Mouse (Mus musculus) neural tube, embryonic 11.5 days (tissue): ENCODE measurements around the gene Gm21969. TPM values are rescaled to one million over a fixed set of nuclear protein-coding genes. Genes with fewer than 3 reads are reported as not detected.
A peak's percentile ranks its signal among the peaks of the same experiment; 100 is the strongest.

Experiments used
- ATAC-seq: fragments of 200-750 bp; cut with Nextera tagmentation; 2 replicates; pipeline ENCODE4 v1.8.0; 2017; ENCODE audit warnings: moderate number of reproducible peaks, mild to moderate bottlenecking, moderate TSS enrichment, moderate library complexity; ENCODE audit not compliant: insufficient read depth, low FRiP score, low TSS enrichment
- DNase-seq: peaks from one replicate; pipeline ENCODE4 v3.0.0-alpha.2; 2015; ENCODE audit warnings: low spot score
- H3K27ac ChIP-seq: fragments of 300-500 bp; sonication (generic); 2 replicates; pipeline ENCODE4 v1.5.1; 2014; ENCODE audit warnings: low read depth, mild to moderate bottlenecking, low read length
- H3K27me3 ChIP-seq: fragments of 300-500 bp; sonication (generic); 2 replicates; pipeline ENCODE4 v1.6.1; 2014; ENCODE audit warnings: mild to moderate bottlenecking, low read length, mixed read lengths; ENCODE audit not compliant: control insufficient read depth, insufficient read depth
- H3K36me3 ChIP-seq: fragments of 300-500 bp; sonication (generic); 2 replicates; pipeline ENCODE4 v1.6.1; 2014; ENCODE audit warnings: mild to moderate bottlenecking, low read length, moderate library complexity, mixed read lengths; ENCODE audit not compliant: control insufficient read depth, insufficient read depth
- H3K4me1 ChIP-seq: fragments of 300-500 bp; sonication (generic); 2 replicates; pipeline ENCODE4 v1.6.1; 2014; ENCODE audit warnings: low read length, mixed read lengths; ENCODE audit not compliant: control insufficient read depth, insufficient read depth
- H3K4me2 ChIP-seq: fragments of 300-500 bp; sonication (generic); 2 replicates; pipeline ENCODE4 v1.6.1; 2014; ENCODE audit warnings: low read depth, mild to moderate bottlenecking, moderate library complexity
- H3K4me3 ChIP-seq: fragments of 300-500 bp; sonication (generic); 2 replicates; pipeline ENCODE4 v1.5.1; 2014; ENCODE audit warnings: low read depth, low read length
- H3K9ac ChIP-seq: fragments of 300-500 bp; sonication (generic); 2 replicates; pipeline ENCODE4 v1.6.1; 2014; ENCODE audit warnings: mild to moderate bottlenecking, low read length
- H3K9me3 ChIP-seq: fragments of 300-500 bp; sonication (generic); 2 replicates; pipeline ENCODE4 v1.6.1; 2016; ENCODE audit warnings: low read length; ENCODE audit not compliant: control insufficient read depth
- WGBS: fragments of 180-500 bp; shearing (Covaris S2); extraction: QIAGEN DNeasy Blood & Tissue Kit; methylation state at CpG from one replicate; pipeline ENCODE4 v1.1.7; 2014; 5-methylcytosine and 5-hydroxymethylcytosine counted together
- polyA plus RNA-seq: library from polyadenylated mRNA; unstranded; fragments of >200 nt; fragmentation: Nextera tagmentation; extraction: Ambion mirVana; gene quantifications from 2 replicates; pipeline ENCODE4 v1.2.1, GENCODE M21; 2014

The Gm21969 gene
- polyA plus RNA-seq, 1 experiment from 2014 or later, result not detected

DNA sequence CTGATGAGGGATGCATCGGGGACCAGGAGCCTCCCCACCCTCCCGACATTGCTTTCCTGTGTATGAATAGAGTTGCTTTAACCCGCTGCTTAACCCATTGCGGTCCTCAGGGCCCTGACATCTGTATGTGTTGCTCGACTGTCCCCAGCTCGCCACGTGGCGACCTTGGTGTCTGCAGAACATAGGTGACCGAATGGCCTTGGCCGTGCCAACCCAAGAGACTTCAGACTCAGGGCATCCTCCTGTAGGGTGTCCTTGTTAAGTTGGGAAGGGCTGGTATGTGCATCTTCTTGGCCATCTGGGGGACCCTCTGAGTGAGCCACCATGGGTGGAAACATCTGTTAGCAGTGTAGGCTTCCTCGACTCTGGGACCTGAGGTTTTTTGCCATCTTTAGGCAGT lies 2.2 kb downstream of the Gm21969 start:
- Histone ChIP-seq H3K27ac (no peak overlapping the region), H3K27me3 (no peaks in the 10 kb centered on the region), H3K36me3 (peaks cover 3% of the 10 kb centered on the region; the same call in 1 of the 2 replicates), H3K9me3 (no peaks in the 10 kb centered on the region), H3K4me3 (no peak overlapping the region), H3K4me2 (no peak overlapping the region), H3K4me1 (peaks cover 2% of the 10 kb centered on the region; the same call in 1 of the 2 replicates), H3K9ac (no peak overlapping the region)
- ATAC-seq (no peak), DNase-seq (no peak)
- 91% methylated on average over 11 of the region's 11 CpGs for WGBS

DNA sequence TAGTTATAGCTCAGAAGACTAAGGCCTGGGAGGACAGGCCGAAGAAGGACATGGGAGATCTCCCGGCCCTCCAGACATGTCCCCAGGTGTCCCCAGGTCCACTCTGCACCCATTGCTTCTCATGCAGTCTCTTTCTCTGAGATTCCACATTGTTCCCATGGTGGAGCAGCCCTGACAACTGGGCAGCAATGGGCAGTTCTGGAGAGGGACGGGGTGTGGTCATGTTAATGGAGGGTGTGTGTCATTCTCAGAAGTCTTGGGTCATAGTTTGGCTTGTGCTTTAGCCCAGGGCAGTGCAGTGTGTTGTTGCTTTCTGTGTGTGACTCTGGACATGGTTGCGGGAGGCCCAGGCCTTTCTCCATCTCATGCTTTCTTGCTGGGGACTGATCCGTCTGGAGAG lies 3.7 kb downstream of the Gm21969 start:
- no peak overlapping the region for H3K9ac ChIP-seq
- no peak overlapping the region for H3K4me3 ChIP-seq
- no peak for ATAC-seq
- no peaks in the 10 kb centered on the region for H3K27me3 ChIP-seq
- no peak overlapping the region for H3K4me2 ChIP-seq
- H3K9me3 ChIP-seq, result no peaks in the 10 kb centered on the region
- no peak for DNase-seq
- 93% methylated on average over 5 of the region's 5 CpGs for WGBS
- H3K36me3 ChIP-seq, result peaks cover 3% of the 10 kb centered on the region; the same call in 1 of the 2 replicates
- H3K27ac ChIP-seq, result no peak overlapping the region
- H3K4me1 ChIP-seq, result 0 out of 2 replicates have a peak, but pooled peaks cover 2% of the 10 kb centered on the region

DNA sequence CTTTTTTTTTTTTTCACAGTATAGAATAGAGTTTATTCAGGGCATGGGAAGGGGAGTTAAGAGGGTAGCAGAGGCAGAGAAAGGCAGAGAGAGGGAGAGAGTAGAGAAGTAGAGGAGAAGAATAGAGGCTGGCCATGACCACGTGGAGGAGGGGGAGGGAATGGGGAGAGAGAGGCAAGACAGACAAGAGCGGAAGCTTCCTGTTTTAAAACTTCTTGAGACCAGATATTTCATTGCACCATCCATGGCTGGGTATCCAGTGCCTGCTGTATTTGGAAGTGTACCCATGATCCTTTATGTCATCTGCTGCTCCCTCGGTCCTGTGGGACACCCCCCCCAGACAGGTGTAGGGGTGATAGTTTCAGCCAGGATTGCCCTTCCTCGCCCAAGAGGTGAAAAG lies 6.0 kb downstream of the Gm21969 start:
- Histone ChIP-seq H3K36me3 (peaks cover 14% of the 10 kb centered on the region), H3K4me2 (no peak overlapping the region), H3K27me3 (no peaks in the 10 kb centered on the region), H3K9ac (no peak overlapping the region), H3K27ac (no peak overlapping the region), H3K4me3 (no peak overlapping the region), H3K4me1 (no peaks in the 10 kb centered on the region), H3K9me3 (no peaks in the 10 kb centered on the region)
- 79% methylated on average over 4 of the region's 4 CpGs for WGBS
- ATAC-seq (no peak), DNase-seq (no peak)

DNA sequence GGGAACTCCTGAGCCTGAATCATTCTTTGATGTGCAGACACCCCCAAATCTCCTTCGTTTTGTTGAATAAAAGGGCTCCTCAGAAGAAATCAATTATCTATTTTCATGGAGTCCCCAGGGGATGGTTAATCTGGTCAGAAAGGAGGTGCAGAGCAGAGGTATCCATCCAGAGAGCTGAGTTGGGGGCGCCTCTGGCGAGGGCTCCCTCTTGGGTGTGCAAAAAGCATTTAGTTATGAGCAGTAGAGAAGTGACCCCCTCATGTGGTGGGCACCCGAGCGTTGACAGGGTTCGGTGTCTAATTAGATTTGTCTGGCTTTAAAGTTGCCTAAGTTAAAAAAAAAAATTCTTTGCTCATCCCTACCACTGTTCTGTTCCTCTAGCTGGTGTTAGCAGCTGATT lies 8.0 kb downstream of the Gm21969 start:
- no peaks in the 10 kb centered on the region for H3K9me3 ChIP-seq
- H3K4me3 ChIP-seq, result no peak overlapping the region
- no peak overlapping the region for H3K4me2 ChIP-seq
- no peaks in the 10 kb centered on the region for H3K27me3 ChIP-seq
- H3K36me3 ChIP-seq, result peaks cover 18% of the 10 kb centered on the region
- 67% methylated on average over 6 of the region's 6 CpGs for WGBS
- ATAC-seq, result no peak
- 0 out of 2 replicates have a peak overlapping the region, but pooled peaks have one; percentile 15 for H3K27ac ChIP-seq
- no peak overlapping the region for H3K9ac ChIP-seq
- H3K4me1 ChIP-seq, result no peaks in the 10 kb centered on the region
- no peak for DNase-seq

DNA sequence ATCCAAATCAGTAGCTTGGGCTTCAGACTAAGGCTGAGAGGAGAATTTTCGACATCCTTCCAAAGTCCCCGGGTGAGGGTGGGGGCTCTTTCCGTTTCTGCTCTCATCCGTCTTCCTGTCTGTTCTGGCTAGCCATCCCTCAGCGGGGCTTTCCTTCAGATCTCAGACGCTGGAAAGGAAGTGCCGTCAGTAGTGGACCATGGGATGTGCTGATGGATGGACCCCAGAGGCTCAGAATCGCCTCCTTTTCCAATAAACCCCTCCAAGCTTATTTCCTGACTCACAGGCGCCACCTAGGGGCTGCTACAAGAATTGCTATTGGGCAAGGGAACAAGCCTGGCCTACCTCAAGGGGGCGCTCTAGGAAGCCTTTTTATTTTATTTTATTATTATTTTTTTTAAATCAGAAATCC lies 8.6 kb downstream of the Gm21969 start:
- WGBS, result 4% methylated on average over 10 of the region's 10 CpGs
- H3K4me2 ChIP-seq, result peak overlapping the region; percentile 3; the same call in 1 of the 2 replicates
- ATAC-seq, result peak; percentile 35; the same call in 1 of the 2 replicates

DNA sequence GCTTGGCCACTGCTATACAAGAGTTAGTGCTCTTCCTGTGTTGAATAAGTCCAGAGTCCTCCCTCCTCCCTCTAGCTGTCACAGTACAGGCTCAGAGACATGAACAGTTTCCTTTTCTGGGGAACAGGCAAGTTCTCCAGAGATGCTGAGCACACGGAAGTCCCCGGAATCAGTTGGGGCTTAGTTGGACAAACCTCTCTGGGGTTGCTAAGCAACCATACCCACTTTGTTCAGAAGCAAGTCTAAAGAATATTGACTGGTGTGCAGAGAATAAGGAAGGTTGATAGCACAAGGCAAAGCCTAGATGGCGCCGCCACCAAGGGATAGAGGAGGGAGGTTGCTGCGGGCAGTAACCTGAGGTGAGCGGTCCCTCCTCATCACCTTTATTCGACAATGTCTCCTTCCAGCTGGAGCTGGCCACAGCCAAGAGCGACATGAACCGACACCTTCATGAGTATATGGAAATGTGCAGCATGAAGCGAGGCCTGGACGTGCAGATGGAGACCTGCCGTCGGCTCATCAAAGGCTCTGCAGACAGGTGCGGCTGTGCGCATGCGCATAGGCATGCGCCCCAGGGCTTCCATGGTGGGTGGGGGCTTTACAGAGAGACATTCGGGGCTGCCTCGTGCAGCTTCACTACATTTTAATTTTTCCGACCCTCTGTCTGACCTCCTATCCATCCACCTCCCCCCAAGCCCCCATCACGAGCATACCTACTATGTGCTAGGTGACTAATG lies 11.7 kb downstream of the Gm21969 start:
- DNase-seq (no peak), ATAC-seq (no peak)
- no peak overlapping the region for H3K4me3 ChIP-seq

More for the DNA sequence above, 8.6 kb downstream of the Gm21969 start:
- Histone ChIP-seq H3K9me3 (no peaks in the 10 kb centered on the region), H3K4me3 (no peak overlapping the region), H3K9ac (no peak overlapping the region), H3K27me3 (no peaks in the 10 kb centered on the region), H3K27ac (no peak overlapping the region), H3K4me1 (no peaks in the 10 kb centered on the region), H3K36me3 (peaks cover 18% of the 10 kb centered on the region)
- DNase-seq, result peak; percentile 84

DNA sequence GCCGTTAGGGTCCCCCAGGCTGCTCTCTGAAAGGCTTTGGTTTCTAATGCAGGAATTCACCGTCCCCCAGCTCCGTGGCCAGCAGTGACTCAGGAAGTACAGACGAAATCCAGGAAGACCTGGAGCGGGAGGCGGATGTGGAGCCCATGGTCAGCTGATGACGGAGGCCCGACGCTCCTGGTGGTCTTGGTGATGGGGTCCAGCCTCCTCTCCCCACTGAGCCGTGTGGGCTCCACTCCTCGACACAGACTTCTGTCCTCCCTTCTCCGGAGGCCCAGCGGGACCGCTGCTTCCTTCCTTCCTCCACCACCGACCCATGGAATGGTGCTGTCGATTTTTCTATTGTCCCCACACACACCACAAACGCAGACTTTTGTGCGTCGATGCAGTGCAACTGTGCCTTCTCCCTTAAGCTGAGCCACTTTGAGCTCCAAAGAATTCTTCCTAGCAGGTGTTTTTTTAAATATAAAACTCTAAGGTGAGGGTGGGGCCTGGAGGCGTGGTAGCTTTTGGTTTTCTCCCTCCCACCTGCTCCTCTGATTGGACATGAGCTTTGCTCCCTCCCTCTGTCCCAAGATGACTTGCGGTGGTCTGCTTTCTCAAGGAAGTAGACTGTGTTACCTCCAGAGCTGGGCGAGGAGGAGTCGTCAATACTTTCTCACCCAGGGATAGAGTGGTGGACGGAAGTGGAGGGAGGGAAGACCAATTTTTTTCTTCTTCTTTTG lies 13.5 kb downstream of the Gm21969 start:
- WGBS, result 12% methylated on average over 24 of the region's 24 CpGs
- Histone ChIP-seq H3K9ac (no peak overlapping the region), H3K36me3 (peaks cover 14% of the 10 kb centered on the region), H3K4me2 (peak overlapping the region; percentile 10), H3K4me1 (no peaks in the 10 kb centered on the region), H3K9me3 (no peaks in the 10 kb centered on the region), H3K27ac (no peak overlapping the region), H3K4me3 (peak overlapping the region; percentile 20), H3K27me3 (no peaks in the 10 kb centered on the region)
- DNase-seq (peak; percentile 47), ATAC-seq (no peak)

More for the DNA sequence above, 11.7 kb downstream of the Gm21969 start:
- Histone ChIP-seq H3K4me1 (no peaks in the 10 kb centered on the region), H3K36me3 (peaks cover 14% of the 10 kb centered on the region), H3K4me2 (no peak overlapping the region), H3K27me3 (no peaks in the 10 kb centered on the region), H3K9ac (no peak overlapping the region), H3K9me3 (no peaks in the 10 kb centered on the region), H3K27ac (no peak overlapping the region)
- 90% methylated on average over 21 of the region's 21 CpGs for WGBS

DNA sequence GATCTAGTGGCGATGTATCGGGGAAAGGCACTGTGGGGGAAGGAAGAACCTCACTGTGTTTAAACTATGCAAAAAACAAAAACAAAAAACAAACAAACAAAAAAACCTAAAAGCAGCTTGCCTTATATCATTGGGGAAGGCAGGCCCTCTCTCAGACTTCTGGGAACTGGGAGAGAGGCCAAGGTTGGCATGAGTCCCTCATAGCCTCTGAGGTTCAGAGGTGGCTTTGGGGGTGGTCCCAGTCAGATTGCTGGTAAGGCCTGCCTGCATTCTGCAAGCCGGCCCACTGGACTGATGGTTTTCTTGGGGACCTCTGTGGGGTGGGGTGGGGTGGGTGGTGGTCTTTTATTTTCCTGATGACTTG lies 14.0 kb downstream of the Gm21969 start:
- no peaks in the 10 kb centered on the region for H3K9me3 ChIP-seq
- DNase-seq (no peak), ATAC-seq (no peak)
- H3K27me3 ChIP-seq, result no peaks in the 10 kb centered on the region
- H3K9ac ChIP-seq, result no peak overlapping the region
- no peaks in the 10 kb centered on the region for H3K4me1 ChIP-seq
- no peak overlapping the region for H3K27ac ChIP-seq
- H3K4me2 ChIP-seq, result peak overlapping the region; percentile 10; the same call in 1 of the 2 replicates
- 74% methylated on average over 3 of the region's 3 CpGs for WGBS
- H3K4me3 ChIP-seq, result no peak overlapping the region
- peaks cover 14% of the 10 kb centered on the region for H3K36me3 ChIP-seq
